Mouse (Mus musculus) limb, embryonic 14.5 days (tissue): ENCODE results near the gene Ugt1a2. TPM values are rescaled to one million over a fixed set of nuclear protein-coding genes. Genes with fewer than 3 reads are reported as not detected.

Source experiments
- ATAC-seq: fragments of 200-750 bp; cut with Nextera tagmentation; 2 replicates; pipeline ENCODE4 v1.8.0; 2017; ENCODE audit warnings: low read depth, moderate number of reproducible peaks, moderate TSS enrichment; ENCODE audit not compliant: low FRiP score
- DNase-seq: peaks from one replicate; pipeline ENCODE4 v3.0.0-alpha.2; 2015; ENCODE audit warnings: low spot score
- H3K27ac ChIP-seq: fragments of 300-500 bp; sonication (generic); replicated peaks from 2 replicates; pipeline ENCODE4 v1.5.1; 2014; ENCODE audit warnings: low read depth, mild to moderate bottlenecking, low read length, moderate library complexity, mixed read lengths
- H3K27me3 ChIP-seq: fragments of 300-500 bp; sonication (generic); 2 replicates; pipeline ENCODE4 v1.6.1; 2014; ENCODE audit warnings: low read length, mixed read lengths; ENCODE audit not compliant: control insufficient read depth, insufficient read depth
- H3K36me3 ChIP-seq: fragments of 300-500 bp; sonication (generic); 2 replicates; pipeline ENCODE4 v1.6.1; 2014; ENCODE audit warnings: mild to moderate bottlenecking, low read length, moderate library complexity, mixed read lengths; ENCODE audit not compliant: control insufficient read depth, insufficient read depth
- H3K4me1 ChIP-seq: fragments of 300-500 bp; sonication (generic); 2 replicates; pipeline ENCODE4 v1.6.1; 2014; ENCODE audit warnings: antibody characterized with exemption, low read length, mixed read lengths; ENCODE audit not compliant: control insufficient read depth, insufficient read depth
- H3K4me2 ChIP-seq: fragments of 300-500 bp; sonication (generic); replicated peaks from 2 replicates; pipeline ENCODE4 v1.6.1; 2014; ENCODE audit warnings: low read depth, mild to moderate bottlenecking, low read length, moderate library complexity; ENCODE audit not compliant: severe bottlenecking
- H3K4me3 ChIP-seq: fragments of 300-500 bp; sonication (generic); replicated peaks from 2 replicates; pipeline ENCODE4 v1.5.1; 2014; ENCODE audit warnings: low read length
- H3K9ac ChIP-seq: fragments of 300-500 bp; sonication (generic); 2 replicates; pipeline ENCODE4 v1.6.1; 2014; ENCODE audit warnings: mild to moderate bottlenecking, low read depth, low read length, moderate library complexity; ENCODE audit not compliant: severe bottlenecking
- H3K9me3 ChIP-seq: fragments of 300-500 bp; sonication (generic); 2 replicates; pipeline ENCODE4 v1.6.1; 2016; ENCODE audit warnings: low read length; ENCODE audit not compliant: control insufficient read depth
- POLR2A ChIP-seq: fragments of 200-500 bp; IDR thresholded peaks from 2 replicates; pipeline ENCODE4 v1.8.0; 2012; ENCODE audit warnings: inconsistent platforms, mild to moderate bottlenecking, moderate library complexity, borderline replicate concordance; ENCODE audit not compliant: insufficient read depth, insufficient read length; ENCODE audit errors: extremely low read depth
- WGBS: fragments of 180-500 bp; shearing (Covaris S2); extraction: QIAGEN DNeasy Blood & Tissue Kit; methylation state at CpG from one replicate; pipeline ENCODE4 v1.1.7; 2014; 5-methylcytosine and 5-hydroxymethylcytosine counted together
- polyA plus RNA-seq, 2 experiments: library from polyadenylated mRNA; depleted of rRNA in 1 of 2; stranded (reverse) in 1 of 2; unstranded in 1 of 2; fragments of >200 nt; fragmentation: Nextera tagmentation in 1 of 2; extraction: Ambion mirVana in 1 of 2; gene quantifications; 2 replicates each; pipeline versions ENCODE4 v1.2.1 to v1.2.3; 2012 to 2014

Ugt1a2 gene
- polyA plus RNA-seq, 2 experiments = 0.04 TPM; not detected in 1

DNA sequence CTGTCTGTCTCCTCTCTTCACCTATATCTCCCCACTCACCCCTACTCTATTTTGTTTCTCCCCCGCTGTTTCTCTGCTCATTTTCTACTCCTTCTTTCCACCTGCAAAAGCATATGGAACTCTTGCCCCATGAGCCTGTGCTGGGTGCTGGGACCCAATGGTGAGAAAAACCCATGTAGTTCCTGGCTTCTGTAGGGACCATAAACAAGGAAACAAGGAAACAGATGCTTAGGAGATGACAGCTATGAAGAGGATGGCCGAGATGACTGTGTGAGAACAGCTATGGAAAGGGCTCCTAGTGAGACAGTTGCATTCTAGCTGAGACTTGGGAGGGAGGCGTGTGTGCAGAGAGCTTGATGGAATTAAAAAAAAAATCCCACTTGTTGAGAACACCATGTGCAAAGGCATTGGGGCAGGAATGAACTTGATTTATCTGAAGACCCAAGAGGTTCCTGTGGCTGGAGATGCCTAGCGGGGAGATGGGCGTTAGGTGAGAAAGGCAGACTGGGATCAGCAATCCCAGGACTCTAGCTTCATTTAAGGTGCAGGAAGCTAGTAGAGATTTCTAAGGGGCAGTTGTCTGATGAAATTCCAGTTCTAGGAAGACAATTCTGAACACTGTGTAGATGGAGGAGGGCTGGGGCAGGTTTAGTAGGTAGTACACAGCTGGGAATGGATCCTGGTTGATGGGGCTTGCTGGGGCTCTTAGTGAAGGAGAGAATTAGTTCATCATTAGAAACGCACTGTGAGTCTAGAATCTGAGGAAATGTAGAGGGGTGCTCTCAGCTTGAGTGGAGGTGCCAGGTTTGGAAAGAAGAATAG, 30.8 kb downstream of the Ugt1a2 start:
- H3K9me3 ChIP-seq = peaks cover 97% of the 10 kb centered on the region
- no peak for ATAC-seq
- no peak overlapping the region for H3K27ac ChIP-seq
- H3K9ac ChIP-seq = no peak overlapping the region
- no peaks in the 10 kb centered on the region for H3K36me3 ChIP-seq
- H3K4me2 ChIP-seq = no peak overlapping the region
- WGBS = 73% methylated on average over 6 of the region's 6 CpGs
- H3K27me3 ChIP-seq = no peaks in the 10 kb centered on the region
- no peaks in the 10 kb centered on the region for H3K4me1 ChIP-seq
- no peak for DNase-seq
- H3K4me3 ChIP-seq = no peak overlapping the region
- no peak for TF ChIP-seq POLR2A

DNA sequence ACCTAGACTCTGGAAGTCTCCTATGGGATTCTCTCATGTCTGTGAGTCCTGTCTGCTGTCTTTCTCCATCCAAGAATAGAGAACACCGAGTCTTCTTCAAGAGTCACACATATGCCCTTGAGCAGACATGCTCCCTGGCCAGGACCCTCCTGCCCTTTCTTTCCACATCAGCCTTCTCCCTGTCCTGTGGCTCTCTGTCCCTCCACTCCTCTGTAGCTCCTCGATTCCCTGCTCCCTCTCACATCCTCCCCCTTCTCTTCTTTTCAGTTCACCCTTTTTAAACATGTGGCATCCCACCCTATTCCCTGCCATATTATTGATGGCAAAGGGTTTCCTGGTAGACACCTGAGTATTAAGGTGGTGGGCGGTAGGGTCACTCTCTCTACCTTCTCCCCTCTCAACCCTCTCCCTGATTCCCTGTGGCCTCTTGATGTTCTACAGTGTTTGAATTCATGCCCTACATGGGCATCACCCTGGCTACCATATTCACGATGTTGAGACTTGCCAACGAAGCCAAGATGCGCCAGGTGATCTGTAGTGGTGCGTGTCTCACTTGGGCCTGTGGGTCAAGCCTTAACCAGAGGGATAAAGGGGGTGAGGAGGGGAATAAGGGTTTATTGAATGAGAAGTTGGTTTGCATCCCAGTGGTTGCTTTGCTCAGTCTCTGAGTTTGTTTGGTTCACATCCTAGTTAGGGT, 31.6 kb downstream of the Ugt1a2 start:
- no peak for TF ChIP-seq POLR2A
- H3K4me3 ChIP-seq = no peak overlapping the region
- H3K9me3 ChIP-seq = peaks cover 95% of the 10 kb centered on the region
- H3K9ac ChIP-seq = no peak overlapping the region
- no peaks in the 10 kb centered on the region for H3K4me1 ChIP-seq
- H3K36me3 ChIP-seq = no peaks in the 10 kb centered on the region
- no peaks in the 10 kb centered on the region for H3K27me3 ChIP-seq
- WGBS = 67% methylated on average over 7 of the region's 7 CpGs
- DNase-seq (no peak), ATAC-seq (no peak)
- no peak overlapping the region for H3K27ac ChIP-seq
- H3K4me2 ChIP-seq = no peak overlapping the region

DNA sequence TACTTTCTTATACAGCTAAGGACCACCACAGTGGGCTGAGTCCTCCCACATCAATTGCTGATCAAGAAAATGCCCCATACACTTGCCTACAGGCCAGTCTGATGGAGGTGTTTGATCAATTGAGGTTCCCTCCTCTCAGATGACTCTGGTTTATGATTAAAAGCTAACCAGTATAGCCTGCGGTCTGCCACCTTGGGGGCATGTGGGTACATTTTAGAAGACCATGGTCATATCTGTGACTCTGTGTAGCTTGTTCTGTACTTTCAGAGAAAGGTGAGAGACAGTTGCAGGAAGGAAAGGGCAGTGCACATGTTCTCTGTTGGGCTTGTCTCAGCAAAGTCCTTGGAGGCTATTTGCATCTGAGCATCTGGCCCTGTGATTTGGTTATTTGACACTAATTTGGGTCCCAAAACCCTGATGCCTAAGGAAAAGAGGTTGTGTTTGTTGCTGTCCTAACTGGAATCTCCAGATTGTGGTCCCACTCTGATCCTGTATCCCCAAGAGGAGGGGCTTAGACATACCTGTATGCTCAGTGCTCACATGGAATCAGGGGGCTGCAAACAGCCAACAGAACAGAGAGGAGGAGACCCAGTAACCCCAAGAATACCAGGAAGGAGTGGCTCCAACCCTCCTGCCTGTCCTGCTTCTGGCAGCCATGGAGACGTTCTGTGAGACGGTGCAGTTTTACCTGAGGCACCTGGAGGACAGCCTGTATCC, 32.4 kb downstream of the Ugt1a2 start:
- DNase-seq (no peak), ATAC-seq (no peak)
- H3K9ac ChIP-seq = no peak overlapping the region
- H3K4me2 ChIP-seq = no peak overlapping the region
- H3K4me3 ChIP-seq = no peak overlapping the region
- H3K27me3 ChIP-seq = no peaks in the 10 kb centered on the region
- WGBS = 53% methylated on average over 3 of the region's 3 CpGs
- no peaks in the 10 kb centered on the region for H3K36me3 ChIP-seq
- H3K9me3 ChIP-seq = peaks cover 96% of the 10 kb centered on the region
- no peaks in the 10 kb centered on the region for H3K4me1 ChIP-seq
- no peak for TF ChIP-seq POLR2A
- no peak overlapping the region for H3K27ac ChIP-seq

DNA sequence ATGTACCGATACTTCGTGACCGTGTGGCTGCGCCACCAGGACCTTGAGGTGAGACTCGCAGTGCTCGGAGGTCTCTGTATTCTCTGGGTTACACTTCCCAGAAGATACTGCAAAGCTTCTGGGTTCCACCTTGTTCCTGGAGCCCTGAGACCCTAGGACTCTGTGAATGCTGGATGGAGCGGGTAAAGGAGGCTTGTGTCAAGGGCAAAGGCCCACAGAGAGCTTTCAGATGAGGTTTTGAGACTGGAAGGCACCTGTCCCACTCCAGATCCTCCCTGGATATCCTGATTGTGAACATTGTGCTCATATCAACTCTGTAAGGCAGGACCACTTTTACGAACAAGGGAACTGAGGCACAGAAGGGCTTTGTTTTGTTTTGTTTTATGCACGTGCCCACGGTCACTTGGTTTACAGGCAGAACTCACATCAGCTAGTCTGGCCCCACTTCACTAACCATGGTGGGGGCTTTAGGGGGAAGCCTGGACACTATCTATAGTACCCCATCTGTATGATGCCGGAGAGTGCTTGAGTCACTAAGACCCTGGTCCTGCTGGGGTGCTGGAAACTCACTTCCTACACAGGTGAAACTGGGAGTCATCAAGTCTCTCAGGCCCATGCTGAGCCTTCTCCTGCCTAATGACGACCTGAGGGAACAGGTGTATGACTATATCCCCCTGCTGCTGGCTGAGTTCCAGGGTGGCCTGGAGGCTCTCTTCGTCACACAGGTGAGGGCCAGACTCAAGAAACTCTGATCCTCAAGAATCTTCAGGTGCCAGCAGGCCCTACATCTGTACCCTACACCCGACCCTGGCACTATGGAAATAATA, 33.2 kb downstream of the Ugt1a2 start:
- TF ChIP-seq POLR2A = no peak
- Histone ChIP-seq H3K27ac (no peak overlapping the region), H3K4me3 (no peak overlapping the region), H3K36me3 (no peaks in the 10 kb centered on the region), H3K27me3 (no peaks in the 10 kb centered on the region), H3K4me1 (no peaks in the 10 kb centered on the region), H3K4me2 (no peak overlapping the region), H3K9me3 (peaks cover 96% of the 10 kb centered on the region), H3K9ac (no peak overlapping the region)
- no peak for ATAC-seq
- 67% methylated on average over 14 of the region's 14 CpGs for WGBS
- no peak for DNase-seq

DNA sequence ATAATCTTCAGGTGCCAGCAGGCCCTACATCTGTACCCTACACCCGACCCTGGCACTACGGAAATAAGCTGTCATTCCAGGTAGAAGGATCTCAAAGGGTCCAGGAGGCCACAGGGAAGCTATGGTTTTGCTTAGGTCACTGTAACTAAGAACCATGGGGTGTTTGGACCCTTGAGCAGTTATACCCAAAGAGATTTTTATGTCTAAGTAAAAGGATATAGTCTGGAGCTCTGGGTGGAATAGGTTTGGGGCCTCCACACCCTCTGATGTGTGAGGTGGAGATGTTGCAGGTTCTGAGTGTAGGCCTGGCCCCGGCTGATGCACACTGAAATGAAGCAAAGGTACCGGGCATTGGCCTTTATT, 33.8 kb downstream of the Ugt1a2 start:
- Histone ChIP-seq H3K4me3 (no peak overlapping the region), H3K27ac (no peak overlapping the region), H3K9me3 (peaks cover 96% of the 10 kb centered on the region), H3K9ac (no peak overlapping the region), H3K4me2 (no peak overlapping the region), H3K36me3 (no peaks in the 10 kb centered on the region), H3K4me1 (no peaks in the 10 kb centered on the region), H3K27me3 (no peaks in the 10 kb centered on the region)
- DNase-seq (no peak), ATAC-seq (no peak)
- TF ChIP-seq POLR2A = no peak
- 59% methylated on average over 4 of the region's 4 CpGs for WGBS
